Mouse (Mus musculus) heart, postnatal 10 days (tissue): ENCODE measurements around the gene Fkbp9. TPM values are rescaled to one million over a fixed set of nuclear protein-coding genes. Genes with fewer than 3 reads are reported as not detected.

ENCODE experiments used
- DNase-seq, 2 experiments: peaks; one replicate each; pipeline ENCODE4 v3.0.0; 2021
- intact Hi-C: fragments of 180-260 bp; cut with DNase I; formaldehyde crosslinking; loops from one replicate; pipeline ENCODE4 v1.15.1; 2025
- total RNA-seq, 2 experiments: library from RNA; stranded (reverse); gene quantifications; 2 replicates each; pipeline ENCODE4 v1.2.3; 2021

The Fkbp9 gene
- 100 to 1,000 TPM; 132 to 136 TPM for total RNA-seq

DNA sequence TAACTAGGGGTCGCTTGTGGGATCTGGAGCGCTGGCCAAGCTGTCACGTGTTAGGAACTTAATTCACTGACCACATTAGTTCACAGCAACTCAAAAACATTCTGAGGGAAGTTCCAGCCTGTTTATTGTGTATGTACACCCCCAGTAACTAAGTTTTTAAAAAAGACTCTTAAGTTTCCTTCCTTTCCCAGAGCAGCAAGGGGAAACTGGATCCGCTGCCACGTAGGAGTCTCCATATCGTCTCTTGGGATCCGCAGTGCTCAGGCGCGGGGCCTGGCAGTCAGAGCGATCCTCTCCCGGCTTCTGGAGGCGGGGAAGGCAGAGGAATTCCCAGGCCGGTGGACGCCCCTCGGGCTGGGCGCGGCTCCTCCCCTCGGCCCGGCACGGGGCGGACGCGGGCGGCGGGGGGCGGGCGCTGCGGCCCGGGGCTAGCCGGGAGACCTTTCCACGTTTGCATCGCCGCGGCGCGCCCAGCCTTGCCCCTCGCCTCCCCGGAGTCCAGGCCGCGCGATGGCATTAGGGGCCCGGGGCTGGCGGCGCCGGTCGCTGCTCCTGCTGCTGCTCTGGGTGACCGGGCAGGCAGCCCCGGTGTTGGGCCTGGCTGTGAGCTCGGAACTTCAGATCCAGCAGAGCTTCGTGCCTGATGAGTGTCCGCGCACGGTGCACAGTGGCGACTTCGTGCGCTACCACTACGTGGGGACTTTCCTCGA, at the start of gene Fkbp9:
Gene Fkbp9 (plus strand): TSS at position 363 of the 710 bp plus-strand sequence.
- peak; percentile 91 to 93 for DNase-seq
- intact Hi-C loops: loop anchor here (5.0 kb wide), 1 partner anchor 35 kb away; the partner anchor contains the start of gene Kbtbd2

DNA sequence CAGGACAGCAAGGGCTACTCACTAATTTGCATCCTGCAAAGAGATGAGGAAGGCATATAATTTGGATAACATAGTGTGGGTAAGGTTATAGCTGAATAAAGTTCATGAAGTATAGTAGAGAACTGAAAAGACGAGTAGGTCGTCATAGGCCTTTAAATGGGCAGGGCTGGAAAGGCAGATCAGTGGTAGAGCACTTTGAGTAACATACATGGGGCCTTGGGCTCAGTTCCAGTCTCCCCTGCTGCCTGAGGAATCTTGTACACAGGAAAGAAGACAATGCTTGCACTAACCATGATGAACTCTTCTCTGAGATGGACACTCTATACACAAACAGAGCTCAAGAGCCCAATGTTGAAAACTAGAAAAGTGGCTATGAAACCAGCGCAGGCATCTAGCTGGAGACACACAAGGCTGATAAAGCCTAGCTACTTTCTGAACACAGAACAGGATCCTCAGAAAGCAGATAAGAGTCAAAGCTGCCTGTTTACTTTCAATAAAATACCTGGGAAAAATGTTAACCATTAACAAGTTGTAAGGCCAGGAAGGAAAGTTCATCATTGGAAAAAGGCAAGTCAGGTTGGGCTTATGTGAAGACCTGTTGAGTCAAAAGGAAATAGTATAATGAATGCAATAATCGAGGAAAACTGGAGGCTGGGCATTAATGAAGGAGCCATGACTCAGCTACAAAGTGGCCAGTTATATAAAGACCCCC, 48.1 kb upstream of the Fkbp9 start:
- no peak for DNase-seq
- intact Hi-C loops: no loop called here

DNA sequence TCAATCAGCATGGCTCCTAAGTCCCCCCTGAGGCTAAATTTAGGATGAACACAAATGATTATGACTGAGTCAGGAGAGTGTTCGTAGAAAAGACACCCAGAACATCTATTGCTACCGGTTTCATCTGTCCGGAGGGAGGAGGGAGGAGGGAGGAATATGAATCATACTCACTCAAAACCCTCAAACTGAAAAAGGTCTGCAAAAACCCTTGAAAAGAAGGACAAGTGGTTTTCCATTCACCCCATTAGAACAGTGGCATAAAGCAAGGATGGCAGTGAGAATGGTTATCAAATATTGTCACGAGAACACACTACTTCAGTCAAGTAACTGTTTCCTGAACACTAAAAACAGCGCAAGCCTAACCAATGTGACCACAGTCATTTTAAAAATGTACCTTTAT, 46.8 kb upstream of the Fkbp9 start:
- DNase-seq: no peak
- intact Hi-C loops: no loop called here

DNA sequence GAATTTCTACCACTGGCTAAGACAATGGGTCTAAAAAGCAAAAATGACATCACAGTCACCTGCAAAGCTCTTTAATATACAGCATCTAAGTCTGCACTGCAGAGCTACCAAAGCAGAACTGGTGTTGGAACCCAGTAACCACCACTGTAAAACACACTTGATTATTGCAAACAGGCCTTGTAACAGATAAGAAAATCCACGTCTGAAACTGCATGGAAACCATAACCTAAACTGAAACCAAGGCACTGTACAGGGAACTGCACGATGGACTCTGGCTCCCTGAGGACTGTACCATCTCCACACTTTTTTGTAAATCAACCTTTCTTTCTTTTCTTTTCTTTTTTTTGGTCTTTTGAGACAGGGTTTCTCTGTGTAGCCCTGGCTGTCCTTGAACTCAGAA, 44.2 kb upstream of the Fkbp9 start:
- intact Hi-C loops: no loop called here
- DNase-seq: no peak

DNA sequence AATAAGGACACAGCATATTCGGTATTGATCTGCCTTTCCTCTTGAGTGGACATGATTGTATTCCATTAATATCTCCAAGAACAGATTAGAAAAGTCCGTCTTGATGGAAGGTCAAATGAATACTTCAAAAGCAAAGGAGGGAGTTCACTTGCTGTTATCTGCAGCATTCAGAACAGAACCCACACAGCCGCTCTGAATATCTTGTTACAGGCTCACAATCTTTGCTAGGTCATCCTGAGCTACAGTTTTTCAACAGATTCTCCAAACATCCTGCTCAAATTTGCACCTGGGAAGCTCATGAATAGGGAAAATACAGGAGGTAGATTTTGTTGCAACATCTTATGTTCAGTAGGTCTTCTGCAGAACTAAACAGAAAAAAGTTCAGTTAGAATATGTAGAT, 42.5 kb upstream of the Fkbp9 start:
- DNase-seq: no peak
- intact Hi-C loops: no loop called here

DNA sequence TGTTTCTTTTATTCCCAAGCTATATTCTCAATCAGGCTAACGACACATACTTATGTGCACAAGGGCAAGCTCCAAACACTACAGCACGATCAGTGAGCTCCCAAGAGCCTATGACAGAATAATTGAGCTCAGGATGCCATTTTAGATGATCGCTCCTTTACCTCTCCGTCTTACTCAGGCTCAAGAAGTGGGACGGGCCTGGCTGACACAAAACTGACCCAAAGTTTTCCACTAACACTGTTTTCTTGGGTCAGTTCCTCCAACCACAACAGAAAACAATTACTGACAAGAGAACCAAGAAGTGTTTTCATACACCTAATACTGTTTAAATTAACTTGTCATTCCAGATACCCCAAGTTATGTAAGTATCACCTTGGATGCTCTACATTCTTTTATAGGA, 37.0 kb upstream of the Fkbp9 start:
- intact Hi-C loops: loop anchor here (5.0 kb wide), 3 partner anchors 37 to 127 kb away; partner anchors contain the start of genes Fkbp9, Nt5c3 and Vmn1r4
- no peak for DNase-seq

DNA sequence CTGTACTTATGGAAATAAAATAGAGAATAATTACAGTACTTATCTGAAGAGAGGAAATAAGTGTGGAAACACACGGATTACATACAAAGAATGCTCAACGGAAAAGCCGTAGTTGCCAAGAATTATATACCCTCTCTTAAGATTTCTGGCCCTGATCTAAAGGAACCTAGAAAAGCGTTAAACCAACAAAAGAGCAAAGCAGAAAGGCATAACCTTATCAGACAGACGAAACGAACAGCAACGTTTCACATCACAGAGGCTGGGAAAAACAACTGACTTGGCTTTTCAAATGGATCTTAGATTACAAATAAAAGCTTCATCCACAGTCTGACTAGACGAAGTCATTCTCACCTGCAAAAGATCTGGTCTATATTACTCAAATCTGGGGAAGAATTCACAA, 35.6 kb upstream of the Fkbp9 start:
- DNase-seq: no peak
- intact Hi-C loops: loop anchor here (5.0 kb wide), 3 partner anchors 36 to 126 kb away; partner anchors contain the start of genes Fkbp9, Nt5c3 and Vmn1r4

DNA sequence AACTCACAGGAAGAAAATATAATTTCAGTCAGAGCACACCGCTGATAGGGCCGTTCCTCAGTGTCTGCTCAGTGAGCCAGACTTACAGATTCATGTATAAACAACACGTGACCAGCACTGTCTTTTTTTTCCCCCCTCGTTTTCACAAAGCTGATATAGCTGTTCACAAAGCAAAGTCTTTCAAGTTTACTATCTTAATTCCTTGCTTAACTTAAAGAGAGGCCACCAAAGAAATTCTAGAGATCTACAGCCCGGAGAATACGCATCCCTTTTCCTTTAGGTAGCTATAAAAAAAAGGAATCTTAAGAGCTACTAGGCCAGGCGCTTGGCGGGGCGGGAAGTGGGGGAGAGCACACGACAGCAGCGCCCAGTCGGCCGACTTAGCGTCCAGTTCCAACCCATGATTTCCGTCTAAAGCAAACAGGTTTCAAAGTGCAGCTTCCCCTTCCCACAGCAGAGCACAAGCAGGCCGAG, 35.2 kb upstream of the Fkbp9 start:
- peak; percentile 50 to 58 for DNase-seq
- intact Hi-C loops: loop anchor here (5.0 kb wide), 3 partner anchors 36 to 126 kb away; partner anchors contain the start of genes Fkbp9, Nt5c3 and Vmn1r4

DNA sequence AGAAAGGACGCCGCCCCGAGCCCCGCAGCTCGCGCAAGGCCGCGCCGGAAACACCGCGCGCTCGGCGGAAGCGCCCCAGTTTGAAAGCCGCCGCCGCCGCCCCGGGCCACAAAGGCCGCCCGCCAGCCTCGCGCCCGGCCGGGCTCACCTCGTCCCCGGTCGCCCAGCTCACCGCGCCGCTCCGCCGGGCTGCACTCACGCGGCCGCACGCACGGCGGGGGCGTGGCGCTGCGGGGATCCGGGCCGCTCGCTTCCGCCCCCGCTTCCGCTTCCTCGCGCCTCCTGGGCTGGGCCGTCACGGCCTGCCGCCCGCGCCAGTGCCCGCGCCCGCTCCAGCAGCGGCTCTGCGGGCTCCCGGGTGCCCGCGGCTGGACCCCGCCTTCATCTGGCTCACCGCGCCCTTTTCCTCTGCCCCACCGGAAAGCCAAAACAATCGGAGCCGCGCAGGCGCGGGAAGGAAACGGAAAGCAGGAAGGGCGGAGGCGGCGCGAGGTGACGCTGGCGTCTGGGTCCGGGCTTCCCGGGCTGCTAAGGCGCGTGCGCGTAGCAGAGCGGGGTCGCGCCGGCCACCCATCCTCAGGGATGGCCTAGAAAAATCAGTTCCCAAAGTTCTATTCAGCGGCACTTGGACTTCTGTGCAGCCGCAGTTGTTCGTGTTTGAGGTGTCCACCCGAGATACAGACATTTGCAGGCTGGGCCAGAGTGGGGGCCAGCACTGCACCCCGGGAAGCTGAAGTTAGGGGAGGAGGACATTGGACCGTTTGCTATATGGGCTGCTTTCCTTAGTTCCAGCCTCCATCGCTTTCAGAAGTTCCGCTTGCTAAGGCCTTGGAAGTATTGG, 34.3 kb upstream of the Fkbp9 start, which contains the start of gene Kbtbd2:
Gene Kbtbd2 (minus strand): TSS at position 503 of the 841 bp plus-strand sequence.
- intact Hi-C loops: loop anchor here (5.0 kb wide), 3 partner anchors 35 to 125 kb away; partner anchors contain the start of genes Fkbp9, Nt5c3 and Vmn1r4
- peak; percentile 97 for DNase-seq

DNA sequence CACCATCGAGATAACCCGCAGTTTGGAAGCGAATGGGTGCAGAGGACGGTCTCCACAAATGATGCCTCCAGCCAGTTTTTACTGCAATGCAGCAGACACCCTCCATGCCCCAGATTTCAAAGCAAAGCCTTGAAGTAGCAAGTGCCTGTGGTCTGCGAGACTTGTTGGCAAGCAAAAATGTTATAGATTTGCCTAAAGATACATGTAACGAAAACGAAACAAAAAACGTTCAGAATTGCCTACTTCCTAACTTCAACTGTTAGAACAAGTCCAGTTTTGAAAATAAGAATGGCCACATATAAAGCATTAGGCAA, 33.8 kb upstream of the Fkbp9 start:
- intact Hi-C loops: loop anchor here (5.0 kb wide), 3 partner anchors 34 to 124 kb away; partner anchors contain the start of genes Fkbp9, Nt5c3 and Vmn1r4
- DNase-seq: no peak

DNA sequence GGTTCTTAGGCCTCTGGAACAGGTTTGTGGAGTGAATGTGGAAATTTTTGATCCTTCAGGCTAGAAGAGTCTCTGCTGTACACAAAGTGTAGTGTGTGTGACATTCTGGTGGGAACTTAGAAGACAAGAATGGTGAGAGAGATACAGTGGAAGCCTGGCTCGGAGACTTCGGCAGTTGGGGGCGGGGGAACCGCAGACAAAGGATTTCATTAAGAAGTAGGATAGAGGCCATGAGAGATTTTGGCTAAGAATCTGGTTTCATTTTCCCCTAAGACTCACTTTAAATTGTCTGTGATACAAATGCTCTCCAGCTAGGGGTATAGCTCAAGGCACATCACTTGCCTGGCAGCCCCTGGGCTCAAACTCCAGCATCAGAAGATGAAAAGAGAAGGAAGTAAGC, 26.8 kb upstream of the Fkbp9 start:
- intact Hi-C loops: loop anchor here (5.0 kb wide), 2 partner anchors 42 to 257 kb away; no protein-coding TSS in a partner anchor
- DNase-seq: no peak

DNA sequence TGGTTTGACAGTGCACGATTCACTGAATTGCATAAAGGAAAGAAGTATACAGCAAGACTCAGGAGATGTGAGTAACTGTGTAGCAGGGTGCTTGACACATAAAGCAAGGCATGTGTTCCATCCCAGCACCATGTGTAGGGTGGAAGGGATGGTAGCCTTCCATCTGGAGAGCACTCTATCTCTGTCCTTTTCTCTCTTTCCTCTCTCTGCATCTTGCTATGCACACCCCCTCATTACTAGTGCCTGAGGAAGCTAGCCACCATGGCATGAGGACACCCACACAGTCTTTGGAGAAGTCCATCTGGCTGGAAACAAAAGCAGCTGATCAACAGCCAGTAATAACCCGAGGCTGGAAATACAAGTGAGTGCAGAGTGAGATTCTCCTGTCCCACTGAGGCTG, 25.7 kb upstream of the Fkbp9 start:
- DNase-seq: no peak
- intact Hi-C loops: loop anchor here (5.0 kb wide), 2 partner anchors 41 to 256 kb away; no protein-coding TSS in a partner anchor

DNA sequence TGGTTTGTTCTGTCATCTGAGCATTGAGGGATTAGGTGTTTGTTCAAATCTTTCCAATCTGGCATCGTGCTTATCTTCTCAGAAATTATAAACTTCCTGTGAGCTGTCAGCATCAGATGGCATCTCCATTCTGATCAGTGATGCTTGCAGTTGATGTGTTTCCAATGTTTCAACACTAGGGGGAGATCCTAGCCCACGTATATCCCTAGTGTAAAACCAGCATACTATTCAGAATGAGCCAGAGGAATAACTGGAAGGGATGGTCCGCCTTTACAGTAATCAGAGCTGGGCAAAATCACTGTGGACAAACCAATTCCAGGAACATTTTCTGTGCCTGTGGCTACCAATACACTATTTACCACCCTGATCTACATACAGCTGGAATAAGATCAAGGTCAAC, 23.2 kb upstream of the Fkbp9 start:
- DNase-seq: peak; percentile 67 to 68
- intact Hi-C loops: loop anchor here (1.0 to 5.0 kb wide), 5 partner anchors 39 to 1050 kb away; no protein-coding TSS in a partner anchor

DNA sequence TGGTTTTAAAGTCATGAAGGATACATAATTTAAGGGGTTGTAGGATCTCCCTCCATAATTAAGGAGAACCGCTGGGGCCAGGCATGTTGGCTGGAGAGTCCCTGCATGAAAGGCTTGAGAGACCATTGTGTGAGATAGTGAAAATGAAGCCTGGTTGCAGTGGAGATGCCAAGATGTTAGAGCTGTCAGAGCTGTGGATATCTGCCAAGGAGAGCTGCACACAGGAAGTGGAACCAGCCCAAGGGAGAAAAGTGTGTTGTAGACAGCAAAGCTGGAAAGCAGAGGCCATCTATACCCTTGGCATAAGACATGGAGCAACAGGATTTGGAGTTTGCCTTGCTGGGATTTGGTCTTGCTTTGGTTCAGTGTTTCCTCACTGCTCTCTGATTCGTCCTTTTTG, 18.5 kb upstream of the Fkbp9 start:
- intact Hi-C loops: no loop called here
- peak; percentile 16 to 23 for DNase-seq

DNA sequence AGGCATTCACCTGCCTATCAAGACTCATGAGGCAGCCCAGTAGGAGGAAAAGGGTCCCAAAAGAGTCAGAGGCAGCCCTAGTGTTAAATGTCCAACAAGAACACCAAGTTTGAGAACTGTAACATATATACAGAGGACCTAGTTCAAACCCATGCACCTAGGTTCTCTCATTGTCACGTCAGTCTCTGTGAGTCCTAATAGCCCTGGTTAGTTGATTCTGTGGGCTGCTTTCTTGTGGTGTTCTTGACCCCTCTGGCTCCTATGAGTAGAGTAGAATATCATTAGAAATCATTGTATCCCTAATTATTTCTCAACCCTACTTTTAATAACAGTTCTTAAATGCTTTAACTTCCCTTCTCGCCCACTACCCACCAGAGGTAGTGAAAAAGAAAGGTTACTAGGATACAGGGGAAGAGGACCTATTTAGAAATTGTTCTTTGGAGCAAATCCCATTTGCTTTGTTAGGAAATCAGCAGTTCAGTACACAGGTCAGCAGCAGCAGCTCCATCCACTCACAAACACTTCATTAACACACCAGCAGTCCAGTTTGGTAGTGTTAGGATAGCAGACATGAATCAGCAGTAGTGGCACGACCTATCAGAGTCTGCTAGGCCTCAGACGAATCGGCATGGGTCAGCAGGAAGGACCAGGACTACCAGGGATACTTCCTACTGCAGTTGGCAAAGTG, 13.3 kb upstream of the Fkbp9 start:
- intact Hi-C loops: no loop called here
- DNase-seq: no peak

DNA sequence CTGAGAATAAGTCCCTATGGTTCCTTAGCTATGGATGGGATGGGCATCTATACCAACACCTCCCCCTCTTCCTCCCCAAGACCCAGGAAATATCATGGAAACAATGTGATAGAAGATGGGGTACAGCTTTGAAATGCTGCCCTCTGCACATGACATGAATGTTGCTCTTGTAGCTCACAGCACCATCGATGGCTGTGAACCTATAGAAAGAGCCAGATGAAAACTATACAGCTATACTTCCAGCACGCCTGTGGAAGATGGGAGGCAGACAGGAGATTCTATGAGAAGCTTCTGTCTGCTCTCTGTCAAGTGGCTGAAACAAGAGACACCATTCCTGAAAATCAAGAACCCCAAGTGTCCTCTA, 12.8 kb upstream of the Fkbp9 start:
- no peak for DNase-seq
- intact Hi-C loops: no loop called here

DNA sequence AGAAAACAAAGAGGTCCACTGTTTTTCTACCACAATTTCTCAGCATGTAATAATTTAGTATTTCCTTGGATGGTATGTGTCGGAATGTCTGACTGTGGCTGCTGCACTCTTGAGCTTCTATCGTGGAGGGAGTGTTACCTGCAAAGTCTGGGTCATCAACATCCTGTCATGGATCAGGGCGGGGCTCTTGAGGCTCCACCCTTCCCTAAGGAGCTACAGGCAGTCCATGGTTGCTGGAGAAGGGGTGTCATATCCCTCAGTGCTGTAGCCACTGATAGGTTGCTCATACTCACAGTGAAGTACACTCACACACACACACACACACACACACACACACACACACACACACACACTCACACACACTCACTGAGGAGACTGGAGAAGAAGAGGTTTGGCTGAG, 6.2 kb upstream of the Fkbp9 start:
- no peak for DNase-seq
- intact Hi-C loops: no loop called here

DNA sequence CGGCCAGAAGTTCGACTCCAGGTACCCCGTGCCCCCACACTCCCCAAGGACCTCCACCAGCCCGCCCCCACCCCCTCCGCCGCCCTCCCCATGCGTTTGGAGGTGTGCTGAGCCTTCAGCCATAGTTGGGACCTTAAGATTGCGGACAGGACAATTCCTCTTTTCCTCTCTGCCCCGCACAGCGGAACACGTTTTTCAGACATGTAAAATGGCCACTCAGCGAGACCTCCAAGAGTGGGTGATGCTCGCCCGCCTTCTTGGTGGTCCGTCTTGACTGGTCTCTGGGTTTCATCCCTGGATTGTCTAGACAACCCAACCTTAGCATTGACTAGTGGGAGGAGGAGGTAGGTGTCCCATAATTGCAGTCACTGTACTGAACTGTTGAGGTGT, 543 bp downstream of the Fkbp9 start:
- DNase-seq: peak in 1 of 2 experiments; percentile 49
- intact Hi-C loops: loop anchor here (5.0 kb wide), 1 partner anchor 35 kb away; the partner anchor contains the start of gene Kbtbd2

DNA sequence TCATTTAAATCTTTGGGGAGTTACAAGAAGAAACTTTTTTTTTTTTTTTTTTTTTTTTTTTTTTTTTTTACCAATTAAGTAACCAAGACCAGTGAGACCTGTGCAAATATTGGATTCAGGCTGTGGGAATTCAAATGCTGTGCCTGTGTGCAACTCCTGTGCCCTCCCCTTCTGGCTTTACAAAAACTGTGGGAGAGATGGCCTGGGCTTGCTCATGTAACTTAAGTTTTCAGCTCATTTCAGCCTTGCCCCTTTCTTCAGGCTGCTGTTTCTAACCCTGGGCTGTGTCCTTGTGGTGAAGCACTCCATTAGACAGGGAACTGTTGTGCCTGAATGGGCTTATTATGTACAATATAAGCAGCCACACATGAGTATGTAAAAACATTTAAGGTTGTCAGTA, 971 bp downstream of the Fkbp9 start:
- DNase-seq: peak in 1 of 2 experiments; percentile 14
- intact Hi-C loops: loop anchor here (5.0 kb wide), 1 partner anchor 36 kb away; the partner anchor contains the start of gene Kbtbd2

DNA sequence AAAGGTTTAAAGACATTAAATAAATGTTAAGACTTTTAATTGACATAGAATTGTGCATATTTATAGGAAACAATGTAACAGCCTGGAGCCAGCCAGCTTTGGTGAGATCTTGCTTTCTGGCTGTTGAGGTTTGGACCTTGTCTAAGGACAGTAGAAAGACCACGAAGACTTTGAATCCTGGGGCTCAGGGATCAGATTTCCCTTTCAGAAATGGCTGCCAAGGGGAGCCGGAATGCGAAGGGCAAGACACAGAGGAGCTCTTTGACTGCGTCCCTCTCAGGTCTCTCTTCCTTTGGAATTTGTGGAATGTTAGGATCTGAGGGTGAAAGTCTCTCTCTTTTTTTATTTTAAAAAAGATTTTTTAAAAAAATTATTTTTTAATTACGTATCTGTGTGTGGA, 2.9 kb downstream of the Fkbp9 start:
- DNase-seq: no peak
- intact Hi-C loops: loop anchor here (5.0 kb wide), 1 partner anchor 37 kb away; the partner anchor contains the start of gene Kbtbd2
